In the genomic region with DNA sequence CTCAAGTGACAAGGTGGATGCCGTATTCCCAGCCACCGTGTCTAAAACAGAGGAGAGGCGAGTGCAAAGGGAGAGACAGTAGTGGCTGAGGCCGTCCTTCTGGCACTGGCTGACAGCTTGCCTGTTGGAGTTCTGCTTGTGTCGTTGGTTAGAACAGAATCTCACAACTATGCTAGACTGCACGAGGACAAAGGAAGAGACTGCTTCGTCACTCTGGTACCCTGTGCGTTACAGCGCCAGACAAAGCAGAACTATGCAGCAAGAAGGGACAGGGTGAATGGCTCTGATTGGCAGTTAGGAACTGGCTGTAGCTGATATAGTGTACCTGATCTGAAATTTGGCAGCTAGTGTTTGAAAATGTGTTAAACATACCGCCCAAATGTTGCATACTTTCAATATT, we compare ENCODE assay signal across 22 mouse cellular contexts. TPM values are rescaled to one million over a fixed set of nuclear protein-coding genes. Genes with fewer than 3 reads are reported as not detected.
DNase-seq lines count a peak whose midpoint lies in the region; ATAC-seq lines count a peak whose summit lies in the region.
"Had no signal": no experiment of that assay in that cellular context is flagged by ENCODE, and none has a peak within 500 bp of the region (broad histone marks: within the 10 kb centered on the region; RNA-seq: fewer than 3 reads in every experiment).

No protein-coding gene starts in this region.

- H3K36me3 ChIP-seq in hindbrain, embryonic 11.5 days (ENCODE audit: control insufficient read depth, insufficient read depth, low read length), result no peaks in the 10 kb centered on the region
- peaks cover 90% of the 10 kb centered on the region for H3K36me3 ChIP-seq in hindbrain, embryonic 13.5 days
- peaks cover 64% of the 10 kb centered on the region for H3K36me3 ChIP-seq in embryonic facial prominence, embryonic 10.5 days (replicated peaks)
- H3K36me3 ChIP-seq in forebrain, embryonic 15.5 days, result peaks cover 44% of the 10 kb centered on the region

- no peaks in the 10 kb centered on the region for H3K27me3 ChIP-seq in hindbrain, embryonic 11.5 days (ENCODE audit: control insufficient read depth, insufficient read depth, low read length)
- H3K27me3 ChIP-seq in hindbrain, embryonic 13.5 days, result no peaks in the 10 kb centered on the region
- H3K27me3 ChIP-seq in embryonic facial prominence, embryonic 10.5 days (replicated peaks; ENCODE audit: low read depth, poor library complexity, severe bottlenecking), result no peaks in the 10 kb centered on the region
- no peaks in the 10 kb centered on the region for H3K27me3 ChIP-seq in forebrain, embryonic 15.5 days
- H3K27me3 ChIP-seq: midbrain, embryonic 13.5 days; stomach, embryonic 15.5 days had no signal

- no peak overlapping the region for H3K4me2 ChIP-seq in hindbrain, embryonic 11.5 days (replicated peaks; ENCODE audit: low read depth, low read length)
- no peak overlapping the region for H3K4me2 ChIP-seq in hindbrain, embryonic 13.5 days
- no peak overlapping the region for H3K4me2 ChIP-seq in forebrain, embryonic 15.5 days (replicated peaks)
- H3K4me2 ChIP-seq: midbrain, embryonic 13.5 days; stomach, embryonic 15.5 days had no signal

- no peaks in the 10 kb centered on the region for H3K9me3 ChIP-seq in hindbrain, embryonic 11.5 days (ENCODE audit: control insufficient read depth, low read length)
- no peaks in the 10 kb centered on the region for H3K9me3 ChIP-seq in hindbrain, embryonic 13.5 days
- H3K9me3 ChIP-seq in embryonic facial prominence, embryonic 10.5 days, result no peaks in the 10 kb centered on the region
- H3K9me3 ChIP-seq in forebrain, embryonic 15.5 days, result no peaks in the 10 kb centered on the region
- H3K9me3 ChIP-seq: heart, embryonic 10.5 days; midbrain, embryonic 13.5 days; stomach, embryonic 15.5 days had no signal

- H3K4me1 ChIP-seq in hindbrain, embryonic 11.5 days (replicated peaks; ENCODE audit: control insufficient read depth, insufficient read depth, low read length), result no peaks in the 10 kb centered on the region
- no peaks in the 10 kb centered on the region for H3K4me1 ChIP-seq in hindbrain, embryonic 13.5 days (replicated peaks)
- H3K4me1 ChIP-seq in embryonic facial prominence, embryonic 10.5 days, result 0 out of 2 replicates have a peak, but pooled peaks cover 3% of the 10 kb centered on the region
- H3K4me1 ChIP-seq in forebrain, embryonic 15.5 days, result peaks cover 6% of the 10 kb centered on the region; the same call in 1 of the 2 replicates
- H3K4me1 ChIP-seq: midbrain, embryonic 13.5 days; stomach, embryonic 15.5 days had no signal

- no peak overlapping the region for H3K27ac ChIP-seq in hindbrain, embryonic 11.5 days (ENCODE audit: low read depth, low read length)
- no peak overlapping the region for H3K27ac ChIP-seq in hindbrain, embryonic 13.5 days
- H3K27ac ChIP-seq in embryonic facial prominence, embryonic 10.5 days (replicated peaks), result 0 out of 2 replicates have a peak overlapping the region, but pooled peaks have one; percentile 21
- peak overlapping the region; percentile 52 for H3K27ac ChIP-seq in forebrain, embryonic 15.5 days (replicated peaks)
- H3K27ac ChIP-seq: heart, embryonic 10.5 days; kidney, postnatal 0 days; macrophage; midbrain, embryonic 13.5 days; stomach, embryonic 15.5 days had no signal

- peak; percentile 12 for DNase-seq in hindbrain, embryonic 11.5 days (ENCODE audit: low spot score)
- no peak for DNase-seq in embryonic facial prominence, embryonic 10.5 days (ENCODE audit: low spot score)
- DNase-seq in yolk sac, embryonic 10.5 days (ENCODE audit: low spot score), result no peak
- no peak for DNase-seq in adrenal gland, adult 18-20 months (ENCODE audit: low spot score in 2 of 2)
- DNase-seq in left cerebral cortex, adult 8-10 months (ENCODE audit: low spot score in 2 of 2), result no peak
- DNase-seq: adrenal gland, postnatal 36 days; cerebellum, adult 11 months; cerebellum, adult 9-11 months; gastrocnemius, postnatal 10 days; heart, postnatal 4 days; kidney, adult 18-20 months; liver, postnatal 0 days; thymus, postnatal 25 days had no signal

- WGBS in hindbrain, embryonic 11.5 days, result 36% methylated on average over 10 of the region's 10 CpGs
- 35% methylated on average over 10 of the region's 10 CpGs for WGBS in hindbrain, embryonic 13.5 days
- 71% methylated on average over 10 of the region's 10 CpGs for WGBS in embryonic facial prominence, embryonic 10.5 days
- 22% methylated on average over 10 of the region's 10 CpGs for WGBS in forebrain, embryonic 15.5 days

- no peak overlapping the region for H3K9ac ChIP-seq in hindbrain, embryonic 11.5 days (ENCODE audit: low read depth, low read length)
- H3K9ac ChIP-seq in hindbrain, embryonic 13.5 days, result no peak overlapping the region
- H3K9ac ChIP-seq in forebrain, embryonic 15.5 days (replicated peaks), result no peak overlapping the region
- H3K9ac ChIP-seq: liver, postnatal 0 days; midbrain, embryonic 13.5 days; stomach, embryonic 15.5 days had no signal

- no peak overlapping the region for H3K4me3 ChIP-seq in hindbrain, embryonic 11.5 days (ENCODE audit: low read depth, low read length)
- no peak overlapping the region for H3K4me3 ChIP-seq in hindbrain, embryonic 13.5 days
- H3K4me3 ChIP-seq in embryonic facial prominence, embryonic 10.5 days, result no peak overlapping the region
- H3K4me3 ChIP-seq in forebrain, embryonic 15.5 days, result no peak overlapping the region
- H3K4me3 ChIP-seq: heart, embryonic 10.5 days; midbrain, embryonic 13.5 days; stomach, embryonic 15.5 days had no signal

- ATAC-seq in hindbrain, embryonic 11.5 days (ENCODE audit: low FRiP score), result no peak
- ATAC-seq in hindbrain, embryonic 13.5 days (ENCODE audit: low FRiP score), result no peak
- peak; percentile 78; the same call in 1 of the 2 replicates for ATAC-seq in forebrain, embryonic 15.5 days (replicated peaks)
- ATAC-seq: CD4-positive, CD25-positive, alpha-beta regulatory T cell, adult 4 months; liver, postnatal 0 days; lung, postnatal 0 days; midbrain, embryonic 13.5 days had no signal

RNA-seq across cellular contexts. Expression of gene Tpmt, which starts 9.4 kb away (rescaled TPM):
- polyA plus RNA-seq in hindbrain, embryonic 11.5 days (2014; fragmentation: Nextera tagmentation; extraction: Ambion mirVana), result 44.2 and 47.8 TPM in 2 replicates
- 27.5 and 27.9 TPM in 2 replicates for polyA plus RNA-seq in hindbrain, embryonic 13.5 days (2015; fragmentation: Nextera tagmentation; extraction: Ambion mirVana)
- polyA plus RNA-seq in embryonic facial prominence, embryonic 10.5 days (2016; fragmentation: Nextera tagmentation; extraction: Ambion mirVana), result 30.0 and 32.3 TPM in 2 replicates
- polyA plus RNA-seq in forebrain, embryonic 15.5 days (2015; fragmentation: Nextera tagmentation; extraction: Ambion mirVana), result 23.2 and 23.6 TPM in 2 replicates
- total RNA-seq in adrenal gland, adult 18-20 months (2021), result 10 to 100 TPM in 1 of 2 experiments, 1 to 10 TPM in 1; 5.4 to 10.3 TPM
- 10 to 100 TPM; 10.3 to 12.8 (median 10.5) TPM for total RNA-seq in left cerebral cortex, adult 8-10 months (2022)

RNA-seq across cellular contexts. Expression of gene Kdm1b, which starts 10.7 kb away (rescaled TPM):
- 14.9 and 21.9 TPM in 2 replicates for polyA plus RNA-seq in hindbrain, embryonic 11.5 days (2014; fragmentation: Nextera tagmentation; extraction: Ambion mirVana)
- polyA plus RNA-seq in hindbrain, embryonic 13.5 days (2015; fragmentation: Nextera tagmentation; extraction: Ambion mirVana), result 19.3 and 20.3 TPM in 2 replicates
- 14.2 and 14.5 TPM in 2 replicates for polyA plus RNA-seq in embryonic facial prominence, embryonic 10.5 days (2016; fragmentation: Nextera tagmentation; extraction: Ambion mirVana)
- polyA plus RNA-seq in forebrain, embryonic 15.5 days (2015; fragmentation: Nextera tagmentation; extraction: Ambion mirVana), result 21.8 and 22.3 TPM in 2 replicates
- 10 to 100 TPM; 10.2 to 11.1 TPM for total RNA-seq in adrenal gland, adult 18-20 months (2021)
- total RNA-seq in left cerebral cortex, adult 8-10 months (2022), result 10 to 100 TPM in 1 of 4 experiments, 1 to 10 TPM in 3; 7.5 to 11.3 (median 8.5) TPM

RNA-seq across cellular contexts. Expression of gene Nhlrc1, which starts 39.3 kb away (rescaled TPM):
- polyA plus RNA-seq in hindbrain, embryonic 11.5 days (2014; fragmentation: Nextera tagmentation; extraction: Ambion mirVana), result 5.7 and 6.8 TPM in 2 replicates
- polyA plus RNA-seq in hindbrain, embryonic 13.5 days (2015; fragmentation: Nextera tagmentation; extraction: Ambion mirVana), result 12.7 and 13.1 TPM in 2 replicates
- polyA plus RNA-seq in embryonic facial prominence, embryonic 10.5 days (2016; fragmentation: Nextera tagmentation; extraction: Ambion mirVana), result 2.0 and 3.0 TPM in 2 replicates
- 14.1 and 15.0 TPM in 2 replicates for polyA plus RNA-seq in forebrain, embryonic 15.5 days (2015; fragmentation: Nextera tagmentation; extraction: Ambion mirVana)
- total RNA-seq in adrenal gland, adult 18-20 months (2021), result 1 to 10 TPM; 4.8 to 5.9 TPM
- 10 to 100 TPM; 15.9 to 17.9 (median 17.3) TPM for total RNA-seq in left cerebral cortex, adult 8-10 months (2022)

RNA-seq across cellular contexts. Expression of gene Dek, which starts 52.0 kb away (rescaled TPM):
- polyA plus RNA-seq in hindbrain, embryonic 11.5 days (2014; fragmentation: Nextera tagmentation; extraction: Ambion mirVana), result 312 and 335 TPM in 2 replicates
- polyA plus RNA-seq in hindbrain, embryonic 13.5 days (2015; fragmentation: Nextera tagmentation; extraction: Ambion mirVana), result 142 and 150 TPM in 2 replicates
- 340 and 346 TPM in 2 replicates for polyA plus RNA-seq in embryonic facial prominence, embryonic 10.5 days (2016; fragmentation: Nextera tagmentation; extraction: Ambion mirVana)
- polyA plus RNA-seq in forebrain, embryonic 15.5 days (2015; fragmentation: Nextera tagmentation; extraction: Ambion mirVana), result 181 and 205 TPM in 2 replicates
- 10 to 100 TPM; 40.2 to 54.4 TPM for total RNA-seq in adrenal gland, adult 18-20 months (2021)
- total RNA-seq in left cerebral cortex, adult 8-10 months (2022), result 10 to 100 TPM; 53.1 to 58.2 (median 56.6) TPM

Comparison
In these comparisons a context has a peak if more than half of its experiments do, and no peak if none do; other contexts are left out.
1. H3K27ac ChIP-seq: peak in embryonic facial prominence, embryonic 10.5 days (single experiment) and forebrain, embryonic 15.5 days (single experiment); none in hindbrain, embryonic 11.5 days (single experiment) and hindbrain, embryonic 13.5 days (single experiment).